Mouse (Mus musculus) gastrocnemius, postnatal 4 days (tissue): ENCODE results near the gene Pprc1. TPM values are rescaled to one million over a fixed set of nuclear protein-coding genes. Genes with fewer than 3 reads are reported as not detected.

Experiments used
- DNase-seq, 2 experiments: peaks; one replicate each; pipeline ENCODE4 v3.0.0; 2021 to 2022; ENCODE audit warnings: low spot score in 2 of 2, mixed read lengths in 2 of 2
- total RNA-seq, 2 experiments: library from RNA; stranded (reverse); gene quantifications; 2 replicates each; pipeline ENCODE4 v1.2.3; 2021

Pprc1 gene
- total RNA-seq, 2 experiments from 2014 or later = 35.3 to 43.9 TPM

DNA sequence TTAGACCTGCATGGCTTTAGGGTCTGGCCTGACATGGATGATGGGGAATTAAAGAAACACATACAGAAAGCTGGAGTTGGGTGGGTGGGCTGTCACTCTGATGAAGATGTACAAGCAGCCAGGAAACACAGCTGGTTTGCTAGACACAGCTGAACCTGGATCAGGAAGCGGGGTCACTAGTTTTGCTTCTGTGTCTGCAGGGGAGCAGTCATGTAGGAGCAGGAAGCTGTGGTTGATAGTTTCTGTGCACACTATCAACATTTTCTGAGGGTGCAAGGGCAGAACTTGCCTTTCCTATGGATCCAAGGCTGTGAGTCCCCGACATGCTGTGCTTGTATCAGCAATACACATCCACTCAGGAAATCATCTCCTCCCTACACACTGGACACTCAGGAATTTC lies 5.8 kb downstream of the Pprc1 start:
- no peak for DNase-seq

DNA sequence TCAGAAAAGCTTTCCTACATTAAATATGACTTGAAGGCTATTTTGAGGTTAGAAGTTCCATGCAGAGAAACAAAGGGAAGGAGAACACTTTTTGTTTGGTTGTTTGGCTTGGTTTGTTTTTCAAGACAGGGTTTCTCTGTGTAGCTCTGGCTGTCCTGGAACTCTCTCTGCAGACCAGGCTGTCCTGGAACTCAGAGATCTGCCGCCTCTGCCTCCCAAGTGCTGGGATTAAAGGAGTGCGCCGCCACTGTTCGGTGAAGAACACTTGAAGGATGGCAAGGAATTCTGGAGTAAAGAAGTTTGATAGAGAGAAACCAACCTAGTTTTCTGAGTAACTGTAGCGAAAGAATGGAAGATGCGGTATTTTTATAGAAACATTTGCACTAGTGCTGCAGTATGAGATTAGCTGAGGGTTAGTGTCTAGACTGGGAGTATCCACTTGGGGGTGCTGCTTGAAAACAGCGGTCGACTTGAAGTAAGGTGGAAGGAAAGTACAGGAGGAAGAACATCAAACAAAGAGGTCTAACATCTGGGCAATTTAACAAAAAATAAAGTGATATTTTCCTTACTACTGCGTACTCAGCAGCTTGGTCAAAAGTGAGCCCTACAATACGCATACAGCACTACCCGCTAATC lies 11.2 kb downstream of the Pprc1 start:
- DNase-seq = no peak

- DNase-seq = peak; percentile 85 to 92
Observed at GRCm38 (mm10) chr19:46056388-46056946, 11.8 kb downstream of the Pprc1 start.

DNA sequence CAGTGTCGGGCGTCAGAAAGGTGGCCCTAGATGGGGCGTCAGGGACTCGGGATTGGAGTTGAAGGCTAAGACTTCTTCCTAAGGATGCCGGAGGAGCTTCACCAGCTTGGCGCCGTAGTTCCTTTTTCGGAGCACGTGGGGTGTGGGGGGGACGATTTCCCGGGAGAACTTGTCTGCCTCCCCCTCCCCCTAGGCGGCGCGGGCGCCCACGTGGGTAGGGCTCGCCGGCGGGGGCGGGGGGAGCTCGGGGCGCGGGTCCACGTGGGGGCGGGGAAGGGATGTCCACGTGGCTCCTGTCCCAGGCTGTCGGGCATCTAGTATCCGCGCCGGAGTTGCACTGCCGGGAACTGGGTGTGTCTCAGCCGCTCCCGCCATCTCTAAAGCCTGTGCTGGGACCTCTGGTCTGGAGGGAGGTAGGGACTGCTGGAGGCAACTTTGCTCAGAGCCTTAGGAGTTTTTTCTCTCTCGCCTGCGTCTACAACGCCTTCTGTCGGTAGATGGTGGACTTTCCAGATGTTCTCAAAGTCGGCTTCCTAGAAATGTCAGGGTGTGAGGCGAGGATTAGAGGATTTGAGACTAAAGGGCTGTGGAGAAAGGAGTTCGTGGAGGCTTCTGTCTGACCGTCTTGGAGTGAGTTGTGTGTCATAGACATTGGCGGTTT lies 12.4 kb downstream of the Pprc1 start:
- DNase-seq = peak; percentile 73 to 85

DNA sequence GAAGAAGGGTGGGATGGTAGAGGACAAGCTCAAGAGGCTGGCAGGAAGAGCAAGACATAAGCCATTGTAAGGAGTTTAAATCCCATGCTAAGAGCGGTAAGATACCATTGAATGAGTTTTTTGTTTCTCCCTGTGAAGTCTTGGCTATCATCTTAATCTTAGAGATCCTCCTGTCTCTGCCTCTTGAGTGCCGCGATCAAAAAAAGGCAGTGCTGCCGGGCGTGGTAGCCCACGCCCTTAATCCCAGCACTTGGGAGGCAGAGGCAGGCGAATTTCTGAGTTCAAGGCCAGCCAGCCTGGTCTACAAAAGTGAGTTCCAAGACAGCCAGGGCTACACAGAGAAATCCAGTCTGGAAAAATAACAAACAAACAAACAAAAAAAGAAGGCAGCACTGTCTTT lies 13.8 kb downstream of the Pprc1 start:
- DNase-seq = no peak

DNA sequence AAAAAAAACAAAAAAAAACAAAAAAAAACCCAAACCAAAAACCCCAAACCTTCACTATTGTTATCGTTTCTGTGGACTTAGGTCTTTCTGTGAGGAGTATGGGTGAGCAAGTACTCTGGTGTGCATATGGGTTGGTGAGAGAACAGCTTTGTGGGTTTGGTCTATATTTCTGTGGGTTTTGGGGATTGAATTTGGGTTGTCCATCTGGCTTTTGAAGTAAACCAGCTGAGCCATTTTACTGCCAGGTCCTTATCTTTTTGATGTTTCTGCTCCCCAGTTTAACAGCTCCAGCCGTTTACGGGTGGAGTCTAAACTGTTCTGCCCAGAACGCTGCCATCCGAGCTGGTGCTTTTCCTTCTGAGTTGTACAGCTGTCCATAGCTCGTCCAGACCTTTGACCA lies 16.2 kb downstream of the Pprc1 start:
- DNase-seq = no peak

- DNase-seq = no peak
Observed at GRCm38 (mm10) chr19:46068054-46068453, 23.4 kb downstream of the Pprc1 start.

DNA sequence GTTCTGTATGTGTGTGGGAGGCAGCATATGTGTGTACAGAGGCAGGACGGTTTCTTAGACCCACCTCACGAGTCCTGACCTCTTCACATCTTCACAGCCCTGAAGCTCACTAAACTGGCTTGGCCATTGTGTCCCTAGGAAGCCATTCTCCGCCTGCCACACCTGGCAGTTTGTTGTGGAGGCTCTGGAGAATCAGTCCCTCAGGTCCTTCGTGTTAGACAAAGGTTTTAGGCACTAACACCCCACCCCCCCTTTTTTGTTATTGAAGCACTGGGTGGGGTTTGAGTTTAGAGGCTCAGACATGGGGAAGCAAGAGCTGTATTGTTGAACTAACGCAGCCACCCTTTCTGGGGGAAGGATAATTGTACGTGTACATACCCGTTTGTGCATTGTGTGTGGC lies 28.6 kb downstream of the Pprc1 start:
- no peak for DNase-seq

- no peak for DNase-seq
Observed at GRCm38 (mm10) chr19:46074266-46074665, 29.6 kb downstream of the Pprc1 start.

DNA sequence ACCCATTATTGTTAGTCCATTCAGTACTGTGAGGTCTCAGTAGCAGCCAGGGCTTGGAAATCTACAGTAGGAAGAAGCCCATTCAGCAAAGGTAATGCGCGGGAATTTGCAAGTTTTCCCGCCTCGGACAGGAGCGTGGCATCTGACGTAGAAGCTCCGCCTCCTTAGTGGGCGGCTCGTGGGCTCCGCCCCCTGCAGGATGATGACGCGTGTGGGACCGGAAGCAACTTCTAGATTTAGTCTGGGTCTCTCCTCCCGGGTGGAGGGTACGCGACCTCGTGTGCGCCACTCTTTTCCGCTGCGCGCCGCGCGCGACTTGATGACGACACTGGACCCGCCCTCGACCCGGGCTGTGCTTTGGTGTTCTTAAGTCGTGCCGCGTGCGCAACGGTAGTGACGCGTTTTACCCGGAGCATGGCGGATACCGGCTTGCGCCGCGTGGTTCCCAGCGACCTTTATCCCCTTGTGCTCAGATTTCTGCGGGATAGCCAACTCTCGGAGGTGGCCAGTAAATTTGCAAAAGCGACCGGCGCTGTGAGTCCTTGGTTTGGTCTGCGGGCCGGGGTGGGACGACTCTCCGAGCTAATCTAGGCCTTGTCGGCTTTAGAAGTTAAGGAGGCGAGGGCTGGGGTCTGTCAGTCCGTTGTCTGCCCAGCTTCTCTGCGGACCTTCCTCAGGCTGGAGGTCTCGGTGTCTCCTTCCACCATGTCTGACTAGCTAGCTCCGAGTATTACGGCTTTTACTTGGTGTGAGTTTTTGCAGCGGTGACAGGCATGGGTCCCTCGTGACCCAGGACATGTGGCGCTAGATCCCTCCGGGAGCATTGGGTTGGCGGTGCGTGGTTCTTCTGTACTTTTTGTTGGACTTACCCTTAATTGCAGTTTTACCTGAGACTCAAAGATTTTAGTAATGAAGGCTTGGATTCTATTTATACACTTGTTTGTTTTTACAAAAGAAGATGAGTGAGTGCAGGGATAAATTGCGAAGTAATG lies 31.2 kb downstream of the Pprc1 start, which contains the start of gene Nolc1:
Gene Nolc1 (plus strand): TSS at position 248 of the 992 bp plus-strand sequence.
- peak; percentile 96 to 98 for DNase-seq

DNA sequence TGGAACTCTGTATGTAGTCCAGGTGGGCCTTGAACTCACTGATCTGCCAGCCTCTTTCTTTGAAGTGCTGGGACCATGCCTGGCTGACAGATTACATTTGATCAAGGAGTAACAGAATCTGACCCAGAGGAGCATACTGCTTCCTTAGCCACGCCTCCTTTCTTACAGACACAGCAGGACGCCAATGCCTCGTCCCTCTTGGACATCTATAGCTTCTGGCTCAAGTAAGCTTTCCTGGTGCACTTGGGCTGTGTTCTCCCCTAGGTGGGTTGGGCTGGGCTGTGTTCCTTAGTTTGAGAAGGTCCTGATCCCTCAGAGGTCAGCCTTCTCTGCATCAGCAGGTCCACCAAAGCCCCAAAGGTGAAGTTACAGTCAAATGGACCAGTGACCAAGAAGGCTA lies 33.8 kb downstream of the Pprc1 start:
- no peak for DNase-seq

DNA sequence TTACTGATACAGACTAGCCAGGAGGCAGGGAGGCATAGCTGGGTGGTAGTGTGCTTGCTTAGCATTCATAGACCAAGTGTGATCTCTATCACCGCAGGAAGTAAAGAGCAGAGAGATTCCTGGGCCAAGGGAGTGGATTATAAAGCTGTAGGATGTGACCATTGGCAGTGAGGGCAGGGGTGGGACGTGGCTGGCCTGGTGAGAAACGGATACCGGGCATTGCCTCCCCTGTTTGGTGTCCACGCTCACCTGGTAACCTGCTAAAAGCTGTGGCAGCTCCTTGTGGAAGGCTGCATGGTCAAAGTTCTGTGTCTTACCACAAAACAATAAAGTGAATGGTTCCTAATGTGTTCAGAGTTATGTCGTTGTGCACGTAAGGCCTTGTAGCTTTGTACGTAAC lies 40.5 kb downstream of the Pprc1 start:
- no peak for DNase-seq

GRCm38 (mm10) chr19:46086337-46086736 lies 41.7 kb downstream of the Pprc1 start:
- no peak for DNase-seq

- no peak for DNase-seq
Observed at GRCm38 (mm10) chr19:46087871-46088270, 43.2 kb downstream of the Pprc1 start.

DNA sequence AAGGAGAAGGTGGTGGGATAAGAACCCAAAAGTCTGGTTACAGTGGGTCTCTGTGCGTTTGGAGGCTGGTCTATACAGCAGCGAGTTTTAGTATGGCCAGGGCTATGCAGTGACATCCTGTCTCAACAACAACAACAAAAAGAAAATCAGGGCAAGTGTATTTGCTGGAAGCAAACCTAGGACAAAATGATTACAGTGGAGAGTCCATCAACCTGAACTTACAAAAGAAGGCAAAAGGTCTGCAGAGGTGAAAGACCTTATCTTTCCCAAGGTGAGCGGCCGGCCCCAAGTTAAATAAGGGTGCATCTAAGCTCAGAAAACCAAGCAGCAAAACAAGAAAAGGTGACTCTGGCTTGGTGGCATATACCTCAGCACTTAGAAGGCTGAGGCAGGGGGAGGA lies 47.0 kb downstream of the Pprc1 start:
- no peak for DNase-seq

GRCm38 (mm10) chr19:46094144-46094543 lies 49.5 kb downstream of the Pprc1 start:
- no peak for DNase-seq

GRCm38 (mm10) chr19:46095291-46095690 lies 50.6 kb downstream of the Pprc1 start:
- DNase-seq = no peak

- DNase-seq = no peak
Observed at GRCm38 (mm10) chr19:46096396-46096795, 51.7 kb downstream of the Pprc1 start.

DNA sequence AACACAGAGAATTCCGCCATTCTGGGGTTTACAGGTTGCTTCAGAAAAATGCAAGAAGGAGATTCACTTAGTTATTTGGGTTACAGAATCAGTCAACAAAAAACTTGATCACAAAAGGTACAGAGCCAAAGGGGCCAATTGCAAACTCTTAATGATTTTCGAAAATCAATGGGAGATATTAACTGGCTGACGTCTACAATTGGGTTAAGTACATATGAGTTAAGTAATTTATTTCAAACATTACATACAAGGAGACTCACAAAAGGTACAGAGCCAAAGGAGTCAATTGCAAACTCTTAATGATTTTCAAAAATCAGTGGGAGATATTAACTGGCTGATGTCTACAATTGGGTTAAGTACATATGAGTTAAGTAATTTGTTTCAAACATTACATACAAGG lies 54.9 kb downstream of the Pprc1 start:
- DNase-seq = no peak

- no peak for DNase-seq
Observed at GRCm38 (mm10) chr19:46103437-46104186, 58.9 kb downstream of the Pprc1 start.

DNA sequence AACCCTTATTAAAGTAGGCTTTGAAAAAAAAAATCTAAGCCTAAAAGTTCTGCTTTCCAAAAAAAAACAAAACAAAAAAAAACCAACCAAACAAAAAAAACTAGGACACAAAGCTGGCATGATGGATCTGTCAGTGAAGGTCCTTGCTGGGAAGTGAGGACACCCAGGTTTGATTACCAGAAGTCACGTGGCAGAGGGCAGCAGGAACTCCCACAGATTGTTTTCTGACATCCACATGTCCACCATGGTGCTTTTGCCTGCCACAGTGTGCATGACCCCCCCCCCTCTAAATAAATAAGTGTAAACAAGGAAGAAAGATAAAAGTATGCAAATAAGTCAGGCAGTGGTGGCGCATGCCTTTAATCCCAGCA lies 59.5 kb downstream of the Pprc1 start:
- DNase-seq = no peak
